Mouse (Mus musculus) stomach, embryonic 15.5 days (tissue): ENCODE data around the gene Dnm3. TPM values are rescaled to one million over a fixed set of nuclear protein-coding genes. Genes with fewer than 3 reads are reported as not detected.

Experiments
- ATAC-seq: fragments of 200-750 bp; cut with Nextera tagmentation; 2 replicates; pipeline ENCODE4 v1.8.0; 2017; ENCODE audit warnings: low read depth, moderate number of reproducible peaks, moderate TSS enrichment; ENCODE audit not compliant: insufficient read depth, low FRiP score
- H3K27ac ChIP-seq: fragments of 300-500 bp; sonication (generic); 2 replicates; pipeline ENCODE4 v1.5.1; 2015; ENCODE audit warnings: mild to moderate bottlenecking, inconsistent platforms
- H3K27me3 ChIP-seq: fragments of 300-500 bp; sonication (generic); replicated peaks from 2 replicates; pipeline ENCODE4 v1.6.1; 2015; ENCODE audit warnings: inconsistent platforms
- H3K36me3 ChIP-seq: fragments of 300-500 bp; sonication (generic); 2 replicates; pipeline ENCODE4 v1.6.1; 2015; ENCODE audit warnings: inconsistent platforms
- H3K4me1 ChIP-seq: fragments of 300-500 bp; sonication (generic); 2 replicates; pipeline ENCODE4 v1.6.1; 2015; ENCODE audit warnings: inconsistent platforms
- H3K4me2 ChIP-seq: fragments of 300-500 bp; sonication (generic); 2 replicates; pipeline ENCODE4 v1.6.1; 2015; ENCODE audit warnings: mild to moderate bottlenecking, inconsistent platforms
- H3K4me3 ChIP-seq: fragments of 300-500 bp; sonication (generic); replicated peaks from 2 replicates; pipeline ENCODE4 v1.5.1; 2015; ENCODE audit warnings: inconsistent platforms
- H3K9ac ChIP-seq: fragments of 300-500 bp; sonication (generic); 2 replicates; pipeline ENCODE4 v1.6.1; 2015; ENCODE audit warnings: inconsistent platforms
- H3K9me3 ChIP-seq: fragments of 300-500 bp; sonication (generic); 2 replicates; pipeline ENCODE4 v1.6.1; 2016; ENCODE audit warnings: inconsistent platforms
- WGBS: fragments of 180-500 bp; shearing (Covaris S2); methylation state at CpG from one replicate; pipeline ENCODE4 v1.1.7; 2015; 5-methylcytosine and 5-hydroxymethylcytosine counted together
- polyA plus RNA-seq: library from polyadenylated mRNA; unstranded; fragments of >200 nt; fragmentation: Nextera tagmentation; extraction: Ambion mirVana; gene quantifications from 2 replicates; pipeline ENCODE4 v1.2.1, GENCODE M21; 2015

Dnm3 gene
- polyA plus RNA-seq, 1 experiment from 2014 or later, result 6.0 TPM

GRCm38 (mm10) chr1:162187352-162188120, 290.3 kb downstream of the Dnm3 start:
- WGBS, result 33% methylated on average over 8 of the region's 8 CpGs
- Histone ChIP-seq H3K27me3 (no peaks in the 10 kb centered on the region), H3K27ac (peak overlapping the region; percentile 92), H3K4me1 (peaks cover 21% of the 10 kb centered on the region), H3K9me3 (no peaks in the 10 kb centered on the region), H3K36me3 (no peaks in the 10 kb centered on the region), H3K4me2 (peak overlapping the region; percentile 17; the same call in 1 of the 2 replicates), H3K9ac (no peak overlapping the region), H3K4me3 (no peak overlapping the region)
- peak; percentile 39; the same call in 1 of the 2 replicates for ATAC-seq

DNA sequence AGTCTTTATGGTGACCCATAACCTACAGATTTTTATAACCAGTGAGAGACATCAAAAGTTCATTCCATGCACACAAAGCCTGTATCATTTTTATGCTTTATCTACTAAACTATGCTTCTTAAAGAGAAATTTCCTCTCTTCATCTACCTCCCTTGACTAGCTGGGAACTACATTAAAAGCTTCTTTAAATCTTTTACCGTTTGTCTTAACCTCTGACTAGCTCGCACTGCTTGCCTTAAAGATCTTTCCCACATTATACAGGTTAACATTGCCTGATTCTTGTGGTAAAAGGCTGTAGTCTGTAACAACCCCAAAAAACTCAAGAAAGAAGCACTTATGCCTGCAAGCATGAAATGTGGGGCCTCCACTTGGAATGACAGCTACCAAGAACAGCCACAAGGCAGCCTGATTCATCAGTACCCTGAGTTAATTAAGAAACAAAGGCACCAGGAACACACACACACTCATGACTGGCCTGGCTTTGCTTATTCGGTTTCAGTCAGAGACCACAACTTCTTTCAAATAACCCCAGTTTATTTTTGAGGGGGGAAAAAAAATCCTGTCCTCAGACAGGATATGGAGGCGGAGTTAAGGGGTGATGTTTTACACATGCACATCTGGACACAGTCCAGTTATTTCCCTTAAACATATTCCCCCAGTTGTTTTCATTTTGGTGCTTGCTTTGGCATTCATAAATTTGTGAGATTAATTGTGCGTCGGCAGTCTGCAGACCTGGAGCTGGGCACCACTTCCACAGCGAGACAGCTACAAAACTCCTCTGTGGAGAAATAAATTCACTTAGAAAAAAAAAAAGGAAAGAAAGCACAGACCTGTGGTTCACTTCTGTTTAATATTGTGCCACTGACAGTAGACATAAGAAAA, 291.1 kb downstream of the Dnm3 start:
- ATAC-seq, result no peak
- H3K27ac ChIP-seq, result peak overlapping the region; percentile 92
- H3K4me1 ChIP-seq, result peaks cover 21% of the 10 kb centered on the region
- no peaks in the 10 kb centered on the region for H3K27me3 ChIP-seq
- H3K9me3 ChIP-seq, result no peaks in the 10 kb centered on the region
- H3K4me3 ChIP-seq, result no peak overlapping the region
- 26% methylated on average over 7 of the region's 7 CpGs for WGBS
- H3K36me3 ChIP-seq, result no peaks in the 10 kb centered on the region
- H3K9ac ChIP-seq, result no peak overlapping the region
- H3K4me2 ChIP-seq, result peak overlapping the region; percentile 17; the same call in 1 of the 2 replicates

DNA sequence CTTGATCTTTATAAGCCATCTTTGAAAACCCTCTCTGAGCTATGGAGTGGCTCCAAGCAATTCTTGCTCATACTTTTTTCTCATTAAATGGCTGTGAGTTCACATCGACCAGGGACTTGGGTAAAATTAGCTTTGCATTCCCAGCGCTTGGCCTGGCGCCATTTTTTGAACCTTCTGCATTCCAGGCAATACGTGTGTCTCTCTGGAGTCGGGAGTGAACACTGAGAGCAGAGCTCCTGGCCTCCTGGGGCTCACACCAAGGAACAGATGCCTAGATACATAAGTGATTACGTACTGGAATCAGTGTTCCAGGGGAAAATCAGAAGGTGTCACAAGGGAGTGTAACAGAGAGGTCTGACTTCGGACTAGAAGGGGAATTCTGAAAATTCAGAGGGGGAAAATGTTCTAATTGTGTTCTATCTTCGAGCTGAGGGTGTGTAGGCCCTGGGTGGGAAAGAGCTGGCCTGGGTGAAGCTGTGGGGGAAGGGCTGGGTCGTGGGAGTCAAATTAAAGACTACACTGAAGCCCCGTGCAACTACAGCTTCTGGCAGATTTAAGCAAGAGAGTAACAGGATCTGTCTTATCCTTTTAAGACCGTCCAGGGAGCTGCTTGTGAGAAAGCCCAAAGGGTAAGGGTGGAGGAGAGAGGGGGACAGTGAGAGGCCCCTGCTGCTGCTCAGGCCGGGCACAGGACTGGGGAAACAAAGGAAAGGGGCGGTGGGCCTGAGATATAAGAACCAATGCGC, 293.7 kb downstream of the Dnm3 start:
- Histone ChIP-seq H3K4me2 (no peak overlapping the region), H3K36me3 (no peaks in the 10 kb centered on the region), H3K4me1 (peaks cover 26% of the 10 kb centered on the region), H3K27ac (peak overlapping the region; percentile 71), H3K27me3 (no peaks in the 10 kb centered on the region), H3K4me3 (no peak overlapping the region), H3K9me3 (no peaks in the 10 kb centered on the region), H3K9ac (no peak overlapping the region)
- ATAC-seq, result no peak; the same call in 1 of the 2 replicates
- 40% methylated on average over 14 of the region's 14 CpGs for WGBS

- H3K9ac ChIP-seq, result no peak overlapping the region
- 58% methylated on average over 3 of the region's 3 CpGs for WGBS
- no peak for ATAC-seq
- peak overlapping the region; percentile 71 for H3K27ac ChIP-seq
- no peaks in the 10 kb centered on the region for H3K9me3 ChIP-seq
- H3K4me3 ChIP-seq, result no peak overlapping the region
- H3K27me3 ChIP-seq, result no peaks in the 10 kb centered on the region
- H3K4me2 ChIP-seq, result no peak overlapping the region
- peaks cover 26% of the 10 kb centered on the region for H3K4me1 ChIP-seq
- H3K36me3 ChIP-seq, result no peaks in the 10 kb centered on the region
Measured at GRCm38 (mm10) chr1:162183438-162183837, 294.4 kb downstream of the Dnm3 start.

DNA sequence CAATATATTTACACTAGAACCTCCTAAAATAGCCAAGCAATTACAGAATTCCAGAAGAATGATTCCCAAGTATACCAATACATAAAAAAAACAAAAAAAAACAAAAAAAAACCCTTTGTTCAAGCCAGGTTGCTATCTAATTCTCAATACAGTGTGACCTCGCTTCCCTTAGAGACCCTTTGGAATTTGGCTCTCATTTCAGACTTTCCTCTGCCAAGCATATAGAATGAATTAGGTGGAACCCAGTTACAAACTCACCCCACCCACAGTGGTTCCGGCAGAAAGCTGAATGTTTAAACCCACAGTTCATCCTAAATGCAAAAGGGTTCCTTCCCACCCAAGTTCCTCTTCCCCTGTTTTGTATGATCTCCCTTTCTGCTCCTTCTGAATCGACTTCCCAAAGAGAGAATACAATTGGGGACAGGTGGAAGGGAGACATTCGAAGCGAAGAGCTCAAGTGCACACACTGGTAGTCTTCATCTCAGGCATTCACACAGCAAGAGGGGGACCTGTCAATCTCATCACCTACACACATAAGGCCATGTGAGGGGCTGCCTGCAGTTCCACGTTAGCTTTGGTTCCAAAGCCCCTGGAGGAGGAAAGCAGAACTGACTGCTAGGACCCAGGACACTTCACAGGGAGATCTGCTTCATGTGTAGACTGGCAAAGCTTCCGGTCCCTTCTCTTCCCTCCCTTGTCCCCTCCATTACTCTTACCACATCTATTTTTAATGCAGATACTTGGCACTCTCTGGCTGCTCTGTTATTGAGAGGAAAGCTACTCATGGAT, 296.5 kb downstream of the Dnm3 start:
- WGBS, result 64% methylated on average over 7 of the region's 7 CpGs
- no peak overlapping the region for H3K9ac ChIP-seq
- no peaks in the 10 kb centered on the region for H3K36me3 ChIP-seq

GRCm38 (mm10) chr1:162180451-162180850, 297.4 kb downstream of the Dnm3 start:
- H3K4me1 ChIP-seq, result peaks cover 14% of the 10 kb centered on the region
- H3K27me3 ChIP-seq, result no peaks in the 10 kb centered on the region
- no peaks in the 10 kb centered on the region for H3K36me3 ChIP-seq
- ATAC-seq, result no peak
- no peak overlapping the region for H3K4me2 ChIP-seq
- no peak overlapping the region for H3K4me3 ChIP-seq
- H3K27ac ChIP-seq, result no peak overlapping the region; the same call in 1 of the 2 replicates
- no peak overlapping the region for H3K9ac ChIP-seq
- no peaks in the 10 kb centered on the region for H3K9me3 ChIP-seq
- 41% methylated on average over 7 of the region's 7 CpGs for WGBS

More for the DNA sequence above, 296.5 kb downstream of the Dnm3 start:
- Histone ChIP-seq H3K9me3 (no peaks in the 10 kb centered on the region), H3K27me3 (no peaks in the 10 kb centered on the region), H3K4me2 (no peak overlapping the region), H3K4me3 (no peak overlapping the region), H3K4me1 (peaks cover 18% of the 10 kb centered on the region), H3K27ac (peak overlapping the region; percentile 33; the same call in 1 of the 2 replicates)
- no peak for ATAC-seq

GRCm38 (mm10) chr1:162179401-162179800, 298.4 kb downstream of the Dnm3 start:
- no peak overlapping the region for H3K4me2 ChIP-seq
- peaks cover 14% of the 10 kb centered on the region for H3K4me1 ChIP-seq
- H3K27me3 ChIP-seq, result no peaks in the 10 kb centered on the region
- ATAC-seq, result no peak
- H3K27ac ChIP-seq, result peak overlapping the region; percentile 2; the same call in 1 of the 2 replicates
- no peaks in the 10 kb centered on the region for H3K9me3 ChIP-seq
- H3K36me3 ChIP-seq, result no peaks in the 10 kb centered on the region
- 74% methylated on average over 4 of the region's 4 CpGs for WGBS
- H3K4me3 ChIP-seq, result no peak overlapping the region
- no peak overlapping the region for H3K9ac ChIP-seq

DNA sequence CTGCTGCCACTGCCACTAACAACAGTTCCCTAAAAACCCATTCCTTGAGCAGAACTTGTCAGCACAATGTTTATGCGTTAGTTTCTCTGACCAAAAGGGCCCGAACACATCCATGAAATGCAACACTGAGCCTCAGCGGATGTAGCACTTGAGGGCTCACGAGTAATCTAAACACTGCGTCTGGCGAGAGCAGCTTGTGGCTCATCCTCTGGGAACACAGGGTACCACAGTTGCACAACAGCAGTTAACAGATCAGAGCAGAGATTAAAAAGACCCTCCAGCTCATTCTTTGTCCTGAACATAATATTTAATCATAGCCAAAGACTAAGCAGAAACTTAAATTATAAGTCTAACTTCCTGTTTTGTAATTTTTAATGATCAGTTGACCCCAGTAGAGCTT, 305.0 kb downstream of the Dnm3 start:
- H3K36me3 ChIP-seq, result no peaks in the 10 kb centered on the region
- H3K9ac ChIP-seq, result no peak overlapping the region
- H3K4me2 ChIP-seq, result no peak overlapping the region
- H3K27ac ChIP-seq, result 0 out of 2 replicates have a peak overlapping the region, but pooled peaks have one; percentile 21
- ATAC-seq, result no peak
- H3K27me3 ChIP-seq, result no peaks in the 10 kb centered on the region
- no peaks in the 10 kb centered on the region for H3K4me1 ChIP-seq
- H3K4me3 ChIP-seq, result no peak overlapping the region
- H3K9me3 ChIP-seq, result no peaks in the 10 kb centered on the region
- 37% methylated on average over 6 of the region's 6 CpGs for WGBS

- no peaks in the 10 kb centered on the region for H3K9me3 ChIP-seq
- no peak overlapping the region for H3K4me2 ChIP-seq
- 0 out of 2 replicates have a peak, but pooled peaks cover 5% of the 10 kb centered on the region for H3K4me1 ChIP-seq
- ATAC-seq, result no peak
- no peak overlapping the region for H3K4me3 ChIP-seq
- H3K27ac ChIP-seq, result no peak overlapping the region
- no peak overlapping the region for H3K9ac ChIP-seq
- H3K27me3 ChIP-seq, result no peaks in the 10 kb centered on the region
- WGBS, result 65% methylated on average over 7 of the region's 7 CpGs
- no peaks in the 10 kb centered on the region for H3K36me3 ChIP-seq
Measured at GRCm38 (mm10) chr1:162163687-162164484, 313.9 kb downstream of the Dnm3 start.

- Histone ChIP-seq H3K4me1 (0 out of 2 replicates have a peak, but pooled peaks cover 5% of the 10 kb centered on the region), H3K27me3 (no peaks in the 10 kb centered on the region), H3K4me3 (no peak overlapping the region), H3K27ac (0 out of 2 replicates have a peak overlapping the region, but pooled peaks have one; percentile 11), H3K9ac (no peak overlapping the region), H3K36me3 (no peaks in the 10 kb centered on the region), H3K4me2 (no peak overlapping the region), H3K9me3 (no peaks in the 10 kb centered on the region)
- WGBS, result 71% methylated on average over 7 of the region's 7 CpGs
- ATAC-seq, result no peak
Measured at GRCm38 (mm10) chr1:162162677-162163076, 315.2 kb downstream of the Dnm3 start.
